Mouse (Mus musculus) MN1 (cell line): ENCODE data around the gene Cyct.
A peak's percentile ranks its signal among the peaks of the same experiment; 100 is the strongest.

Source experiments
- DNase-seq: peaks from one replicate; pipeline ENCODE4 v3.0.0-alpha.2; 2016; ENCODE audit warnings: low spot score

The Cyct gene

DNA sequence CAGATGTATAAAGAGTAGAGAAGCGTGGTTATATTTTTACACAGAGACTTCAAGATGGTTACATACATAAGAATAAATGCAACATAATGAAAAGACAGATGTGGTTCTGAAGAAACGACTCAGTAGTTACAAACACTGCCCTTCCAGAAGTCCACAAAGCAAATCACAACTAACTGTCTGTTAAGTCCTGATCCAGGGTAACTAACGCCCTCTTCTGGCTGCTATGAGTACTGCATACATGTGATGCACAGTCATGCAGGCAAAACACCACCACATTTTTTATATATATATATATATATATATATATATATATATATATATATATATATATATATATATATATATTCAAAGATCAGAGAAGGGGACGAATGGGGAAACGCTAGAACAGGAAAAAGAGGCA is 25.7 kb downstream of the Cyct start:
- no peak for DNase-seq

DNA sequence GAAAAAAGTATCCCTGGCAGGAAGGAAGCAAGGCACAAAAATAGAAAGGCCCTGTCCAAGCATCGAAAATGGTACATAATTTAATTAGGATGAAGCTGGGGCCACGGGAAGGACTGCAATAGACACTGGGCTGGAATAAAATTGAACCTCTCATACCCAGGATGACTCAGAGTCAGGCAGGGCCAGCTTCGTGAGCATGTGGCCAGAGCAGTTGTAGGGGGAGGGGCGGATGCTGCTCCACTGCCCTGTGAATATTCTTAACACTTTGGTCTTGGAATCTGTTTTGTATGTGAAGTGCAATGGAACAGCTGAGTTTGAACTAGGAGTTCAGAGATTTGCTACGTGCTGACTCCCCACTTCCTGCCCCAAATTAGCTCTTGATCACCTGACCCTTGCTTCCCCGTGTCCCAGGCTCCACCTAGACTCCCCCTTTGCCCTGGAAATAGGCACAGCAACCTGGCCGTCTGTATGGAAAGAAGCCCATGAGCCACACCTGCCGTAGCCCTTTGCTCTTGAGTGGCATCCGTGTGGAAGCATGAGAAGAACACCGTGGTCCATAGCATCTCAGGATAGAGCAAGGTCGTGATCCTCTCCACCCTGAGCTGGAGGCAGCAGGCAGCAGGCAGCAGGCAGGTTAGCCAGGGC is 28.0 kb downstream of the Cyct start:
- peak; percentile 84 for DNase-seq

DNA sequence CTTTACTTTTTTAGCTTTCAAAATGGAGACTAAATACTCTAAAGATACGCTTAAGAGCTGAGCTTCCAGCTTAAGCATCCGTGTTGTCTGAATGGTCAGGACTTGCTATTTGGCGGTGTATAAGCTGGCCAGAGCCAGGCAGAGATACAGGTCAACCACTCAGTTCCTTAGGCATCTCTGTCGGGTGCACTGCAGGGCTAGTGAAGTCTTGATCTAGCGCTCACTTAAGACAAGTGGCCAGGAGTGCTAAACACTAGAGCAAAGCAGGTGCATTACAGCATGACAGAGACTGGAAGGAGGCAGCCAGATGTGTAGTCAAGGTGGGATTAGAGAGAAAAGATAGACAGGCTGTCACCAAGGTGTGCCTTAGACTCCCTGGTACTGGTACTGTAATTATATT is 30.2 kb downstream of the Cyct start:
- no peak for DNase-seq

DNA sequence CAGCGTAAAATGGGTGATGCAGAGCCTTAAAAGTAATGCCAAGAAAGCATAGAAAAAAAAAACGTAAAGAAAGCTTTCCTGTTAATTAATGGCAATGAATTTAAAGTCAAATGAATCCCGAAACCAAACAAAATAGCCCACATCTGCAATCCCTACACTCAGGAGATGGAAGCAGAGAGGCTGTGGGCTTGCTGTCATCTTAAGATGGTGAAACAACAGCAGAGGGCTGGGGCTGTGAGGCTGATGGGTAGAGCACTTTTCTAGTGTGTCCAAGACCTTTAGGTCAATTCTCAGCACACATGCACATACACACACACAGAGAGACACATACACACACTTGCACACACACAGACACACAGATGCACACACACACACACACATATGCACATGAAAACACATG is 34.1 kb downstream of the Cyct start:
- no peak for DNase-seq

DNA sequence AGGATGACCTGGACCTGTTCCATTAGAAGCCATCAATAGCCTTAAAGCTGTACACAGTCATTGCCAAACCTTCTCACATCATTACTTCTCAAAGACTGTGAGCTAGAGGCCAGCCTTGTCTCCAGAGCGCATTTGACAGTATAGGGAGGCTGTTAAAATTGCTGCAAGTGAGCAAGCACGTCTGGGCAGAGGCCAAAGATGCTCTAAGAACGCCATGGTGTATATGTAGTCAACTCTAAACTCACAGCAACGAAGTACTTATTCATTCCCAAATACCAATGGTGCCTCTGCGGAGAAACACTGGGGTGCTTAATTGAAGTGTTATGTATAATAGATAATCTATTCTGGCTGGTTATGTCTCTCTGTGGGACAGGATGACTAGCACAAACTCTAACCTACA is 35.8 kb downstream of the Cyct start:
- DNase-seq = no peak

DNA sequence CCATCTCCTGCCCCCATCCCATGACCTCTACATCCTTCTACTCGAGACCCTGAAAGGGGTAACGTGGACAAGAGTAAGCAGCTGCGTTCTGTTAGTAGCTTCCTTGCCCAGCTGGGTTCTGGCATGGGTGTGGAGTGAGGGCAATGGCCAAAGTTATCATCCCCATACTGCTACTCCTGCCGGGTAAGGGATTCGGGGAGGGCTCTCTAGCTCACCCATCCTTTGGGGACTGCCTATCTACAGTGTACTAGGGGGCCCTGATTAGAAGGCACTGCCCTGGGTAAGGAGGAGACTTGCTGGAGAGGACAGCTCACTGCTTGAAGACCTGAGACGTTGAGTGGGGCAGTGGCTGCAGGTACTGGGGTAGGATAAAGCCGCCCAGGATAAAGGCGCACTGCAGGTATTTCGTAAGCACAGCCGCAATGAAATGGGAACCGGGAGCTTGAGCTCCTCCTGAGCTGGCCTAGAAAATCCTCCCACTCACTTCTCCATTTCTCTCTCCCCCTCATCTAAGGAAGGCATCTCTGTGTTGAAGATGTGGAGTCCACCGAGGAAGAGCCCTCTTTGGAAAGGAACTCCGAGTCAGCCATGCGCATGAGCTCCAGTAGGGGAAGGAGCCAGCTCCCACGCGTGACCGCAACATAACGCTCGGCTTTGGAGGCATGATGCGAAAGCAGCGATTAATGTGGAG is 36.9 kb downstream of the Cyct start:
- no peak for DNase-seq

DNA sequence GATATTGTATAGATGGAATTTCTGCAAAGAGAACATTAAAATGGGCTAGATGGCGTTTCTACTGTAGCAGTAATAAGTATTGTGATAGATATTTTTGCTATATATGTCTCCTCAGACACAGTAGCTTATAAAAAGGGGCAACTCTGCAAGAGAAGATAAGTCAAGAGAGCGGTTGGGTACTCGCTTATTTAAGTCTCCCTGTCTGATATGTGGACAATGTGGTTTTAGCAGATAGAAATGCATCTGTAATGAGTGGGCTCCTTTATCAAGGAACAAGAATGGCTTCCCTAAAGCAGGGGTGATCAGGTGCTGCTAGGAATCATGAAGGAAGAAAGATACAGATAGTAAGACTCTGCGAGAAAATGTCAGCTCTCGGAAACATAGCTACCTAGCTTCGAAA is 39.9 kb downstream of the Cyct start:
- DNase-seq = no peak

DNA sequence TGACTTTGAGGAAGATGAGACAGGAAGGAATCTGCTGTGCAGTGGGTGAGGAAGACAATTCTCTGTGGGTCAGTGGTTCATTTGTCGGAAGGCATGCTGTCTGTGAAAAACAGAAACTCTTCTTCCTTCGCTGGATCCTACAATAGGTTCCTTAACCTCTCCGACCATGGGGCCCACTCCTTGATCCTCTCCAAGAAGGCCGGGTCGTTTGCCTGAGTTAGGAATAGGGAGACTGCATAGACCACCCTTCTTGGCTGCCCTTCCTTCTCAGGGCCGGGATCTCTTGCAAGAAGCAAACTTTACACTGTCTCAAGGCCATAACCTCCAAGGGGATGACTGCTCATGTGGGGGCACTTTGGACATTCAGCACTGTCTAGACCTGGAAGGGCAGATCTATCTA is 41.0 kb downstream of the Cyct start:
- DNase-seq = no peak
